In genomic region chr5:140918519-140918918, GRCm38 (mm10) we compare ENCODE assay signal across 14 mouse cellular contexts.
A peak's percentile ranks its signal among the peaks of the same experiment; 100 is the strongest.
DNase-seq lines count a peak whose midpoint lies in the region; TF ChIP-seq lines count a peak whose summit lies in the region.
"Had no signal": no experiment of that assay in that cellular context is flagged by ENCODE, and none has a peak within 500 bp of the region (broad histone marks: within the 10 kb centered on the region; RNA-seq: fewer than 3 reads in every experiment).

No protein-coding gene starts in this region.

- H3K9ac ChIP-seq in liver, adult 2 months (ENCODE audit: low read depth, low read length), result no peak overlapping the region

- H3K79me2 ChIP-seq in liver, adult 2 months (ENCODE audit: control insufficient read depth, insufficient read depth, low read length), result no peaks in the 10 kb centered on the region

- DNase-seq in liver, adult 2 months (ENCODE audit: extremely low read depth, low read depth, low spot score), result peak; percentile 95
- DNase-seq in liver, result no peak
- DNase-seq: adrenal gland, adult 2 months; adrenal gland, adult 8-10 months; adrenal gland, postnatal 10 days; adrenal gland, postnatal 14 days; adrenal gland, postnatal 25 days; adrenal gland, postnatal 36 days; cerebellum, adult 11 months; cerebellum, adult 11-12 months; cerebellum, adult 18-20 months; cerebellum, adult 2 months had no signal

- 27% methylated on average over 1 of the region's 1 CpGs for WGBS in liver, adult 2 months

- H3K4me1 ChIP-seq in liver, adult 2 months (ENCODE audit: control insufficient read depth, insufficient read depth, low read length), result peaks cover 5% of the 10 kb centered on the region; the same call in 1 of the 2 replicates

- no peak overlapping the region for H3K4me3 ChIP-seq in liver, adult 2 months (ENCODE audit: insufficient read depth, low read depth, low read length)

- no peak for TF ChIP-seq CTCF in liver, adult 2 months (IDR thresholded peaks at IDR 0.05; ENCODE audit: low read depth, low read length)

- no peak overlapping the region for H3K27ac ChIP-seq in liver, adult 2 months (replicated peaks; ENCODE audit: insufficient read depth, low read depth, low read length)

- H3K36me3 ChIP-seq in liver, adult 2 months (ENCODE audit: control insufficient read depth, insufficient read depth, low read length), result no peaks in the 10 kb centered on the region
- H3K36me3 ChIP-seq: G1E had no signal

- no peaks in the 10 kb centered on the region for H3K27me3 ChIP-seq in liver, adult 2 months (ENCODE audit: control insufficient read depth, insufficient read depth, low read length)
- H3K27me3 ChIP-seq: CH12.LX had no signal

- no peak for TF ChIP-seq POLR2A in liver, adult 2 months (IDR thresholded peaks at IDR 0.05; ENCODE audit: extremely low read depth, insufficient read depth, low read length)
